ENCODE assay signal across 9 mouse cellular contexts in the genomic region with DNA sequence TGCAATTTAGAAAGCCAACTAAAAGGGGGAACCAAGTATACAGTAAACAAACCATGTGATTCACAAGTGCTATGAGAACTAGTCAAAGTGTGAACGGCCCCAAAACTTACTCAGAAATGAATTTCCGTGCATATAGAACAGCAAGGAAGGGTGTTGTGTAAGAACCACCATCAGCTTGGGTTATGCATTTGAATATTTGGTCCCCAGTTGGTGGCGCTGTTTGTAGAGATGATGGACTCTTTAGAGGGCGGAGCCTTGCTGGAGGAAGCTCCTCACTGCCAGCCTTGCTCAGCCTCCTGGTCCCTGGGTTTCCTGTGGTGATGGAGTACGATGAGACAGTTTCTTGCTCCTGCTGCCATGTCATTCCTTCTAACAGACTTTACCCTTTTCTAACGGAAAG.
DNase-seq lines count a peak whose midpoint lies in the region.
"Had no signal": no experiment of that assay in that cellular context is flagged by ENCODE, and none has a peak within 500 bp of the region (broad histone marks: within the 10 kb centered on the region; RNA-seq: fewer than 3 reads in every experiment).

No protein-coding gene starts in this region.

- peak; percentile 33 for DNase-seq in adrenal gland, postnatal 10 days
- no peak for DNase-seq in adrenal gland, adult 8-10 months
- peak; percentile 42 for DNase-seq in 3T3-L1 (ENCODE audit: low read depth, low spot score)
- DNase-seq in adrenal gland, postnatal 36 days: peak; percentile 18 to 32
- peak; percentile 17 for DNase-seq in lung, postnatal 36 days
- DNase-seq in spleen, adult 18-20 months: no peak
- no peak for DNase-seq in spleen, postnatal 14 days (ENCODE audit: low spot score in 2 of 2)
- no peak for DNase-seq in urinary bladder, adult 18-20 months (ENCODE audit: low spot score in 2 of 2)
- DNase-seq: heart, adult 11 months had no signal

Comparison
In these comparisons a context has a peak if more than half of its experiments do, and no peak if none do; other contexts are left out.
1. DNase-seq: peak in adrenal gland, postnatal 10 days (single experiment), 3T3-L1 (single experiment), adrenal gland, postnatal 36 days (2 of 2) and lung, postnatal 36 days (single experiment); none in adrenal gland, adult 8-10 months (single experiment), spleen, adult 18-20 months (0 of 2), spleen, postnatal 14 days (0 of 2) and urinary bladder, adult 18-20 months (0 of 2).